Mouse (Mus musculus) brain, adult 2 months (tissue): ENCODE measurements around the gene Hs6st1.
"Not testable (repeated sequence)": the region's sequence is repeated elsewhere in the genome, so short reads cannot be mapped to it uniquely, and the experiment has no call there.

Source experiments
- DNase-seq: peaks from one replicate; pipeline ENCODE4 v3.0.0; 2011; ENCODE audit warnings: low read depth, low spot score

Gene Hs6st1

DNA sequence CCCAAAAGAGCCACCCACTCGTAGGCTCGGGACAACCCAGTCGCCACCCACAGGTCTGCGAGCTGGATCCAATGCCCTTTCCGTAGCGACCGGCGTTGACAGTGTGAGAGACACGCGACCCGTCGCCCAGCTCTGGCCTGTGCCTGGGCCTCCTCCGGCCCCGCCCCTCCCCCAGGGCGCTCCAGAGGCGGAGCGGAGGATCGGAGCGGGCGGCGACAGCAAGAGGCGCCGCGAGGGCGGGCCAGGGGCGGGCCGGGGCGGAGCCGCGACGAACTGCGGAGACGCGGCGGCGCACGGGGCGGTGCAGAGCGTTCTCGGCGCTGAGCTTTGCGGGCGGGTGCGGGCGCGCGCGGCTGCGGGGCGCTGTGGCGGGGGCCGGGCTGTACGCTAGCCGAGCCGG is at the start of gene Hs6st1:
Gene Hs6st1, plus strand, starts transcription at position 325 of the 400 bp plus-strand sequence.
- peak; percentile 97 for DNase-seq

DNA sequence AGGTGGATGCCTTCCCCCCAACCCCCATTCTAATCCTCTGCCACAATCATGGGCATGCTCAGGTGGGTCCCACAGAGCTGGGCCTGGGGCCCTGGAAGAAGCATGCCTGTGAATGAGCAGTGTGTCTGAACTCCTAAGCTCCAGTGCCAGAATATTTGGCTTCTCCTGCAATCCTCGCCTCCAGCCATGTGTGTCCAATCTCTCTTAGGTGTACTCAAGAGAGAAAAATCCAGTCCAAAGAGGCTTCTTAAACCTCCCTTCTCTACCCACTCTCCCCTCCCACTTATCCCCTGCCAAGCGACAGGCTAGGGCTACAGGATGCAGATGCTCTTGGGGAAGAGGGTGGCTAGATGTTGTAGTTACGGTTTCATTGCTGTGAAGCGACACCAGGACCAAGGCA is 49.6 kb upstream of the Hs6st1 start:
- no peak for DNase-seq

DNA sequence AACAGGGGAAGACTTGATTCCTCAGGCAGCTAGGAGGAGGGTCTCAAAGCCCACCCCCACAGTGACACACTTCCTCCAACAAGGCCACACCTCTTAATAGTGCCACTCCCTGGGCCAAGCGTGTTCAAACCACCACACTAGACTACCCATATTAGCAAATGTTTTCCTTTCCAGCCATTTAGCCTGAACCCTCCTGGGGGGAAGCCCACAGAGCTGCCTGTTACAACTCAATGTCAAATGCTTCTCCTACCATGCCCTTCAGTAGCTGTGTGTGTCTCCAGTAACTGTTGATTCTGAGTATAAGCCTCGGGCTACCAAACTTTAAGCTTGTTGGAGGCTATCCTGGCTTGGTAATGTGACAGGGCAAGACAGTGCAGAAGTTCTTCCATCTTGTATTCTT is 49.0 kb upstream of the Hs6st1 start:
- DNase-seq: no peak

DNA sequence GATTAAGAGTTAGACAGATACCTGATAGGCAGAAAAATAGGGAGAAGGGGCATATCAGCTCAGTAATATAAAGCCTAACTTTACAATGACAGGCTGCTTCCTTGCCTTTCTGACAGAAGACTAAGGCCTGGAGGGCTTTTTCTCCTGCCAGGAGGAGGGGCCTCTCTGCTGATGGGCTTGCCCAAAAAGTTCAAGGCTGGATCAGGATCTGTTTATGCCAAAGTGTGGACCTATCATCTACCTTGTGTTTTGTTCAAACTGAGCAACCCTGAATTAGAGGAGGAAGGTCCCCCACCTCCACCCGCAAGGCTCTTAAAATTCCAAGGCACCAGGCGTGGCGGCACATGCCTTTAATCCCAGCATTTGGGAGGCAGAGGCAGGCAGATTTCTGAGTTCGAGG is 47.9 kb upstream of the Hs6st1 start:
- DNase-seq: no peak

DNA sequence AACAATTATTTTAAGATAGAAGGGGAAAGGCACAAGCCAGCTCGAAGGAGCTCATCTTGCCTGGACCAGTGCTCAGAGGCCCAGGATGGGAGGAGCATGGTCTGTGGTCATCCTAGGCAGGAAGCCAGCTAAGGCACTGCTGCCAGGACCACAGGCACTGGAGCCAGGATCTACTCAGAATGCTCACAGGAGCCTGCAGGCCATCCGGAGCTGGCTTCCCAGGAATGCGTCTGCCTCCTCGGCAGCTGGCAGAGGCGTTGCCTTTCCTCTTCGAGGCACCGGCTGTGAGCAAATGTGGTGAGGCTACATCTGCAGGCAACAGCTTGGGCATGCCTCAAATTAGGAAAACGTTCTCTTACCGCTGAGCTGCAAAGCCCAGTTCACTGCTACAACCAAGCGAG is 37.8 kb upstream of the Hs6st1 start:
- peak; percentile 94 for DNase-seq

DNA sequence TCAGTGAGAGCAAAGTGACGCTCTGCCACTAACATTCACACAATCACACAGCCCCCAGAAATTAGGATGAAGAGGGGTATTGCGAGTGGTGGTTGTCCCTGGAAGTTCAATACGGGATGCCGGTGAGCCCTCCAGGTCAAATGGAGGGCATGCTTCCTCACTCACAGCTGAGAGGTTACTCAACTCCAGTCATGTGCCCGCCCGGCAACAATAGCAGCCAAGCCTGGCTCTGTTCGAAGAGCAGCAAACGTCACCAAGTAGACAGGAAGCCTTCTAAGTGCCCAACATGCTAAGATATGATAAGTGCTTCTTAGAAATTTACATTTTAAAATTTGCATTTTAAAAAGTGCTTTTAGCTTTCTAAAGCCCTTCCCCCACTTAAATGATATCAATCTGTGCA is 29.4 kb upstream of the Hs6st1 start:
- no peak for DNase-seq

GRCm38 (mm10) chr1:36042072-36042471 is 26.1 kb upstream of the Hs6st1 start:
- no peak for DNase-seq

DNA sequence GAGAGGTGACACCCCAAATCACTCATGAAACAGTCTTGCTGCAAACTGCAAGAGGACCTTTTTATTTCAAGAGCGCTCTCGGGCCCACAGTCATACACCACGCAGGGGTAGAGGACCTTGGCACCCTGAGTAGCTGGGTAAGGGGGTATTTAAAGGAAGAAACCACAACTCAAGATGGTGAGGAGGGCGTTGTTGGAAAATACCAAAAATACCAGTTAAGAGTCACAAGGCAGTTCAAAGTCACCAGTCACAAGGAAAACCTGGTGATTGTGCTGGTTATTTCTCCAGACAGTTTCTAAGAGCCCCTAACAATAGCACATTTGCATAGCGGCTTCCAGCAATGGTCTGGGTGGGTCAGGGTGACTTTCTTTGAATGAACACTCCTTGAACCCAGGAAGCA is 24.4 kb upstream of the Hs6st1 start:
- DNase-seq: not testable (repeated sequence)

DNA sequence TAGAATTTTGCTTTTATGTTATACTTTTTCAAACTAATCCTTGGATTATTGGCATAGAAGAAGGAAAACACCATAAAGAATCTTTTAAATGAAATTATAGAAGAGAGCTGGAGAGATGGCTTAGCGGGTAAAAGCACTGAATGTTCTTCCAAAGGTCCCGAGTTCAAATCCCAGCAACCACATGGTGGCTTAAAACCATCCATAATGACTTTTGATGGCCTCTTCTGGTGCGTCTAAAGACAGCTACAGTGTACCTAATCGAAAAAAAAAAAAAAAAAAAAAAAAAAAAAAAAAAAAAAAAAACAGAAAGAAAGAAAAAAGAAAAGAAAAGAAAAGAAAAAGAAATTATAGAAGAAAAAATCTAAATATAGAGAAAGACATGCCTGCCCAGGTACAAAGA is 23.9 kb upstream of the Hs6st1 start:
- no peak for DNase-seq

GRCm38 (mm10) chr1:36052672-36053071 is 15.5 kb upstream of the Hs6st1 start:
- peak; percentile 26 for DNase-seq

GRCm38 (mm10) chr1:36053566-36053965 is 14.6 kb upstream of the Hs6st1 start:
- no peak for DNase-seq

- no peak for DNase-seq
These were observed 13.8 kb upstream of the Hs6st1 start for GRCm38 (mm10) chr1:36054182-36054966.

DNA sequence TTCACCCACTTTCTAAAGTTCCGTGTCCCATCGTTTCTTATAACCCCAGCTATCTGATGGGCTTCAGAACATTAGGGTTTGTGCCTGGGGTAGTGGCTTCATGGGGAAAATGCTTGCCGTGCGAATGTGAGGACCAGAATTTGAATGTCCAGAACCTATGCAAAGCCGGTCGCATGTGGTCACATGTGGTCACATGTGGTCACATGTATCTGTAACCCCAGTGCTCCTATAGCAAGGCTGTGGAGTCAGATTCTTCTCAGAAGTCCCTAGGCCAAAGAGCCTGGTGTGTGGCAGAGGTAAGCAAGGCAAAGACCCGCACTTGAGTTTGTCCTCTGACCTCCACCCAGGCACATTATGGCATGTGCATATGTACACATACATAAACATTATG is 13.2 kb upstream of the Hs6st1 start:
- DNase-seq: no peak

DNA sequence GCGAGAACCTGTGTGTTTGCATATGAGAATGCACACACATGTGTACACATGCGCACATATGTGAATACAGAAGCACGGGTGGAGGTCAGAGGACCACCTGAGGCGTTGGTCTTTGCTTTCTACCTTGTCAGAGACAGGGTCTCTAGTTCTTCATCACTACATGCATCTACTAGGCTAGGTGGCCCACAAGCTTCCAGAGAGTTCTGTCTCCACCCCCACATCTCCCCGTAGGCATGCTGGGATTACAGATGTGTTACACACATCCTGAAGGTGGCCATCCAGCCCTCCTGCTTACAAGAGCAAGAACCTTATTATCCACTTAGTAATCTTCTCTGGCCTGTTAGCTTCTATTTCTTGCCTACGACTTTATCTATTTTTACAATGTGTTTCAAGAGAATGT is 8.8 kb upstream of the Hs6st1 start:
- DNase-seq: no peak

DNA sequence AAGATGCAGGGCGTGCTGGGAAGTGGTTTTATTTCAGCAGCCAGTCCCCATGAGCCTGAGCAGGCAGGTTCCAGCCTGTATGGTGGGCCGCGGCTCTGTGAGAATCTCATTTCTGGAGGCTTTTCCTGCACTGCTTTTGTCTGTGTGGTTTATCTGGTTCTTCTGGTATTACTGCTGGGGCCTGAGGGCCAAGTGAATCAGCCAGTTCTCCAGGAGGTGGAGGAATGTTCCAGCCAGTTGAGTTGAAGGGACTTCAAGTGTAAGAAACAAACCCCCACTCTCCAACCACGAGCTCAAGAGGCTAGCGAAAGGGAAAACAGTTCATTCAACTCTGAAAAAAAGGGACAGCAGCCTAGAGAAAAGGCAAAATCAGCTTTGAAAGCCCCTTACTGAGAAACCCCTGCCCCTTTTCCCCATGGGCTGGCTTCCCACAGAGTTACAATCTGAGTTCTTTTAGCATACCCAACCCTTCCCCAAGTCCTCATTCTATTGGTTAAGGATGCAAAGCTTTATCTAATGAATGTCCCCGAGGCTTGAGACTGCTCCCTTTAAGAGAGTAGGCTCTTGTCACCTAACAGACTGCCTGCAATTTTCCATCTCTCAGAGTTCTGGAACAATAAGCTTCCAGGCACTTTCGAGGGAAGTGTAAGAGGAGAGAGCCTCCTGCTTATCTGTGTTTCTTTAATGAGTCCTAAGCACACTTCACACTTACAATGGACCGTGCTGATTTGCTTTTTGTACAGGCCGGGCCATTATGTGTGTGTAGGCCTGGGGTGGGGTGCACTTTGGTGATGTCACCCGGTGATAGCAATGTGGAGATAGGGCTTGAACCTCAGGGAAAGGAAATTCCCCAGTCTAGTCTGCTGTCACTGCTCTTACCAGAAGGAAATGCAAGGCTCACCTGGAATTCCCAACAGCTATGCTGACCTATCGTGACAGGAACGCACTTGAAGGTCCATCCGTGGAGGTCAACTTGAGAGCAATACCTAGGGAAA is 7.9 kb upstream of the Hs6st1 start:
- no peak for DNase-seq

- no peak for DNase-seq
These were observed 6.8 kb upstream of the Hs6st1 start for GRCm38 (mm10) chr1:36061211-36061915.

GRCm38 (mm10) chr1:36062088-36062805 is 6.0 kb upstream of the Hs6st1 start:
- DNase-seq: no peak

DNA sequence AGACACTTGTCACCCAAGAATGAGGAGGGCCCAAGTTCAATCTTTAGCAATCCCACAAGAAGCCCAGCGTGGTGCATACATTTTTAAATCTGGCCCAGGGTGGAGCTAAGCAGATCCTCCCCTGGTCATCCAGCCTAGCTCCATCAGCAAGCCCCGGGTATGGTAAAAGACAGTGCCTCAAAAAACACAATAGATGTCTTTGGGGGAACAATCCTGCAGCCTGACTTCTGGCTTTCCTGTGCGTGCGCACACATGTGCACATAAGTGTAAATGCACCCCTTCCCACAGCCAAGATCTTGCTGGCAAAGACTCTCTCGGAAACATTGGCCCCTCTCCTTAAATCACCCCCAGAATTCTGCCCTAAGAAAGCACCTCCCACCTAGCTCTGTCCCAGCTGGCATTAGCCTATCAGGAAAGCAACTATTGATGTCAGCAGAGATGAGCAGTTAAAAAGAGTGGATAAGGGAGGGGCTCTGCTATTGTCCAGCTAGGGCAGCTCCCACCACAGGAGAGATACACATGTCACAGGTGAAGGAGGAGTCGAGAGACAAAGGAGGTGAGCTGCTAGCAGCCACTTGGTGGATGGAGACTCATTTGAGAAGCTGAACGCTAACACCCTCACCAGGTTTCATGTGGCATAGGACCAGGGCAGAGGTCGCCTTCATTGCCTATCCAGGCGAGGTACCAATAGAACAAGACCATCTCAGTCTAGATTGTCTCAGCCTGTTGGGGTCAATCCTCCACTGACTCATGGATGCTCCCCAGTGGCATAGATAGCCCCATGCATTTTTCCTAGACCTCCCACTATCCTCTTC is 5.2 kb upstream of the Hs6st1 start:
- no peak for DNase-seq

DNA sequence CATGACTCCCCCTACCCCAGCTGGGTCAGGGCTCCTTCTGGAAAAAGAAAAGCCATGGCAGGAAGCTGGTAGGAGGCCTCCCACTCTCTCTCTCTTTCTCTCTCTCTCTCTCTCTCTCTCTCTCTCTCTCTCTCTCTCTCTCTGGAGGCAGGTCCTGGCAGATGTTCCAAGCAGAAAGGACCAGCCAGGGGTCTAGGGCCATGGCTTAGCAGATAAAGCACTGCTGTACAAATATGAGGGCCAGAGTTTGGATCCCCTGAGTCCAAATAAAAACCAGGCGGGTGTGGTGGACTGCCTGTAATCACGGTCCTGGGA is 4.6 kb upstream of the Hs6st1 start:
- DNase-seq: no peak

DNA sequence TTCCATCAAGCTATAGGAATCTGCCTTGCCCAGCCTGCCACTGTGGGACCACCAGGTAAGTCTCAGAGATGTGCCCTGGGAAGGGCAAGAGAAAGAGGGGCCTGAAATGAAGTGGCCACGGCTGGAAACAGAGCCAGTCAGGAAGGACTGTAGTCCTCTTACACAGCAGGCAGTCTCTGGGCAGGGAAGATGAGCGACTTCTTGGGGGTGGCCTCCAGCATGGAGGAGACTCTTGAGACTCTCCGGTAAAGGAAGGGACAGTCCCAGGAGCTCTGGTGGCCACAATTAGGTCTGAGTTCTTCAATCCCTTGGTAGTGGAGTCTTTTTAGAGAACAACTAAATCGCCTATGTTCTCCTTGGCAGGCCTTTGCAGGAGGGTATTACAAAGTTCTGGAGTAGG is 4.0 kb upstream of the Hs6st1 start:
- DNase-seq: no peak
